Mouse (Mus musculus) cerebellum, postnatal 10 days (tissue): ENCODE measurements at regions not wholly inside any gene's neighbourhood (a gene's known extent, or its start where the extent isn't known, plus 50 kb on each side); places are given as distances from the start of the nearest gene placed in this dataset.
"Not testable (repeated sequence)": the region's sequence is repeated elsewhere in the genome, so short reads cannot be mapped to it uniquely, and the experiment has no call there.

Experiments used
- DNase-seq, 2 experiments: peaks; one replicate each; pipeline ENCODE4 v3.0.0; 2021; ENCODE audit warnings: mixed read lengths in 2 of 2

GRCm38 (mm10) chr13:12726831-12727230, 73.0 kb downstream of the Prl2c3 start:
- DNase-seq, result peak; percentile 40 to 50

DNA sequence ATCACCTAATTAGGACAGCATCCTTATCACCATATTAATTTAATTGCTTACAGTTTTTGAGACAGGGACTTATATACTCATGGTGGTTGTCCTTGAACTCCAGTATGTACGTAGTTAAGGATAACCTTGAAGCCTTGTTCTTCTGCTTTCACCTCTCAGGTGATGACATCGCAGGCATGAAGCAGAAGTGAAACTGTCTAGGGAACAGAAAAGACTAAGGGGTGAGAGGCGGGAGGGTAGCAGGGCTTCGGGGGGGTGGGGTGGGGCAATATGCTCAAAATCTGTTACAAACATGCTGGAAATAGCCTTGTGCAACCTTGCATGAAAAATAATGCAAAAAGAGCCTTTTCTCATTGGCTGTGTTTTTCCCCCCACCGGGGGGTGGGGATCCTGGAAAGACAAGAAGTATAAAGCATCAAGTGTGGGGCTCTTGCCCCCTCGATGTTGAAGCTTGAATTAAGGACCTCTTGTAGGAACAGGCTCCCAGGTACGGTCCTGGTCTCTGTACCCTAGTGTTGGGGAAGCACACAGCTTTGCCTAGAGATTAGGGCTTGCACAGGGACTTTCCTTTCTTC, 81.8 kb downstream of the Prl2c3 start:
- DNase-seq, result not testable (repeated sequence)

- no peak for DNase-seq
Observed at GRCm38 (mm10) chr13:12711471-12712273, 88.2 kb downstream of the Prl2c3 start.

DNA sequence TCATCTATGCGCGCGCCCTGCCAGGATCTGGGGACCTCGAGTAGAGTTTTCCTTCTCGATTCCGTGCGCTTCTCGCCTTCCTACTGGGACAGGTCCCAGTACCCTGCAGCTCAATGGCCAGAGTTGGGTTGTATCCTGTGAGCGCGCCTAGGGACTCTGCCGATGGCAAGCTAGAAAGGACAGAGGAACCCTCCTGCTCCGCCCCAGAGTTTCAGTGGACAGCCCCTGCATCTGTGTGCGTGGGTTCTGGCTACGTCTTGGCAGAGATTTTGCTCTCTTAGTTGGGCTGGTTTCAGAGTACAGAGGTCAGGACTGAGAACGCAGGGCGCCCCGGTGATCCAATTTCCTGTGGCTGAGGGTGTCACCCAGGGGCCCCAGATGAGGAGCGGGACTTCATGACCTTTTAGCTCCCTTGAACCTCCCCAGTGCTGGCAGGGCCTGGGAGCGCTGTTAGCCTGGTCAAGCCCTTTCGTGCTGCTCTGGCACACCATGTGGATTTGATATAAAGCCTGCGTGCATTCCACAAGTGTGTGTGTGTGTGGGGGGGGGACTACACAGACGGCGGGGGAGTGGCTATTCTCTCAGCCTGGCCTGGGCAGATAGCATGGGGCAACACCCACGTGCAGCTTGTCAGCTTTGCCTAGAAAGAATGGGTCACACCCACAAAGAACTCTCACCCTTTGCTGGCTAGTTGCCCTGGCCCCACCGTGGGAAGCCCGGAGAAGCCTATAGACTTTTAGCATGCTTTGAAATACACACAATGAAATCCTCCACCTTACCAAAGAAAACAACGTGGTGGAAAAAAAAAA, 96.9 kb downstream of the Prl2c3 start:
- DNase-seq, result peak in 1 of 2 experiments; percentile 6

DNA sequence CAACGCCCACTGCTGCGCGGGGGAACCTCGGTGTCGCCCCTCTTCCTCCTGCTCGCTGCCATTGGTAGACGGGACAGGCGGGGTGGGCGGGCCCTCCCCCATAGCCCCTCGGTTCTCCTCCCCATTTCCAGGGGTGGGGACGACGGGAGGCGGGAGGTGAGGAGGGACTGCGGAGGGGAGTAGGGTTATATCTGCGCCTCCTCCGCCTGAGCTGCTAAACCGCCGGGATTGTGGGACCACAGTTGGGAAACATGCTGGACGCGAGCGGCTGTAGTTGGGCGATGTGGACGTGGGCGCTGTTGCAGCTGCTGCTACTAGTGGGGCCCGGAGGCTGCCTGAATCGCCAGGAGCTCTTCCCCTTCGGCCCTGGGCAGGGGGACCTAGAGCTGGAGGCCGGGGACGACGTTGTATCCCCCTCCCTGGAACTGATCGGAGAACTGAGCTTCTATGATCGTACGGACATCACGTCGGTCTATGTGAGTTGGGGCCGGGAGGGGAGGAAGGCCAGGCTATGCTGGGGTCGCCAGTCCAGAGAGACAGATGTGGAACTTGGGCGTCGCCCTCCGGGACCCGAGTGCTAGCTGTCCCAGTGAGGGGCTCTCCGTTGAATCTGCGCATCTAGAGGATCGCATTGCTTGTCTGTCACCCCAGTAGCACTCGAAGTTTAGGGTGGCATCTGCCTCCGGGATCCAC, 97.6 kb downstream of the Prl2c3 start:
- peak in 1 of 2 experiments; percentile 2 for DNase-seq

- DNase-seq, result not testable (repeated sequence)
Observed at GRCm38 (mm10) chr13:12693593-12694118, 106.2 kb downstream of the Prl2c3 start.

DNA sequence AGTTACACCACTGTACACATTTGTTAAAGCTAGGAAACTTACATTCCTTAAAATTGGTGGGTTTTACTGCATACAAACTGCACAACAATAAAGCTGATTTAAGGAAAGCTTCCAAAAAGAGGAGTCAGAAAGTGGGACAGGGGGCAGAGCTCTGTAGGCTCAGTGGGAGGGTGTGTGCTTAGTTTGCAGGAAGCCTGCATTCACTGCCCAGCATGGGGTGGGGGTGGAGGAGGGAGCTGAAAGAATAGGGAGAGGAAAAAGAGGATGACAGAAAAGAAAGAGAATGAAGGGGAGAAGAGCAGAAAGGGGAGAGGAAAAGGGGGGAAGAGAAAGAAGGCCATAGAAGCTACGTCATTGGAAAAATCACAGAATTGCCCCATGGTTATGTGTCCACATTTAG, 111.1 kb downstream of the Prl2c3 start:
- DNase-seq, result peak in 1 of 2 experiments; percentile 29

DNA sequence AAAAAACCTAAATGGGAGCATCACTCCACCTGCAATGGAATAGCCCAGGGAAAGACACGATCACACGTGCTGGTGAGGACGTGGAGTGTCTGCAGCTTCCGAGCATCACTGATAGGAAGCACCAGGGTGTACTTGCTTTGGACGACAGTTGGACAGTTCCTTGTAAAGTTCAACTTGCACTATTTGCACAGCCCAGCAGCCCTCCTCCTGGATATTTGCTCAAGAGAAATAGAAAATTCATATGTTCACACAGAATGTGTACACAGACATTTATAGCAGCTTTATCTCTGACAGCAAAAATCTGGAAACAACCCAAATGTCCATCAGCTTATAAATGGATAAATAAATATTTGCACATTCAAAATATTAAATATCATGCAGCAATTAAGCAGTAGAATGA, 111.7 kb downstream of the Prl2c3 start:
- not testable (repeated sequence) for DNase-seq

DNA sequence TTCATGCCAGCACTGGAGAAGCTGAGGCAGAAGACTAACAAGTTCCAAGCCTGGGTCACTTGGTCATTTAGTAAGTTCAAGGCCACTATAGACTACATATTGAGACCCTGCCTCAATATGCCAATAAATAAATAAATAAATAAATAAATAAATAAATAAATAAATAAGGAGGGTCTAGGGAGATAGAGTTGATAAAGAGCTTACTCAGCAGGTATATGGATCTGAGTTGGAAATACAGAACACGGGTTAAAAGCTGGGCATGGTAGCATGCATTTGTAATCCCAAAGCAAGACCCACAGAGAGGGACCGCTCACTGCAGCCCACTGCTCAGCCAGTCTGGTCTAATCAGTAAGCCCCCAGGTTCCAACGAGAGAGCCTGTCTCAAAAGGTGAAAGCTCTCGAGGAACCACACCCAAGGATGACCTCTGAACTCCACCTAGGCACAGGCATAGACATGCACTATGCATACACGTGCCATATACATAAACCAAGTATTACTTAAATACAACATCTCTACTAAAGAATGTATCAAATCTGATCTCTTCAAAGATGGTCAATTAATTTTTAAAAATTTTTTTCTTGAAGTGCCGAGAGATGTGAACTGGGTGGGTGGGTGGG, 115.4 kb downstream of the Ero1lb start:
- DNase-seq, result not testable (repeated sequence)

- DNase-seq, result peak; percentile 63 to 73
Observed at GRCm38 (mm10) chr13:12680283-12680953, 114.7 kb downstream of the Ero1lb start.

GRCm38 (mm10) chr13:12677372-12677771, 111.7 kb downstream of the Ero1lb start:
- no peak for DNase-seq

DNA sequence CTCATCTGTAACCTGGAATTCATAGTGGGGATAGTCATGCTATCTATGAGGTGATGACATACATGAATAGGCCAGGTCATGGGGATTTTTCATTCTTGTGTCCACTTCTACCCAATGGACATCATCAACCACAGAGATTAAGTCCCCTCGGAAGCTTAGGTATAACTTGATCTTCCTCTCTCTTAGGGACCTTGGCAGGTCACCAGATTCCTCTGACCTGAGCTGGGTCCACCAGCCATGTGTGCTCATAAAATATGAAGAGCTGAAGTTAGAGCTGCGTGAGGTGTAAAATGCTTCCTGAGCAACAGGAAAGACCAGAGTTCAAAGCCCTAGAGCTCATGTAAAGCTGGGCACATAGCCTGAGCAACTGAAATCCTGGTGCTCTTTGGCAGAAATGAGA, 105.3 kb downstream of the Ero1lb start:
- not testable (repeated sequence) for DNase-seq

DNA sequence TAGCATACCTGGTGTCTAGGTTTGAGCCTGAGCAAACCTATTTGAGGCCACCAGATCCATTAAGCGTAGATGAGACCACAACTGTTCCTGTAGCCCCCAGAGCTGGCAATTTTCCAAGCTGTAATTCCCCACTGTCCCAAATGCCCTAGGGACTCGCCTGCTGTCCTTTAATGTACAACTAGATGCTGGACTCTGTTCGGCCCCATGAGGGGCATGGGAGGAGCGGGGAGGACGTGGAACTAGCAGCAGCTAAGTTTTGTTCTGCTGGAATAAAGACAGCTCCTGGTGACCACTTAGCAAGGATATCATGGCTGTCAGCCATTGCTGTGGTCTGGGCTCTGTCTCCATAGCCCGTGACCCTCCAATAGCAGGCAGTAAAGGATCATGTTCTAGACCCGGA, 103.1 kb downstream of the Ero1lb start:
- not testable (repeated sequence) for DNase-seq

- DNase-seq, result not testable (repeated sequence)
Observed at GRCm38 (mm10) chr13:12667727-12668665, 102.3 kb downstream of the Ero1lb start.

DNA sequence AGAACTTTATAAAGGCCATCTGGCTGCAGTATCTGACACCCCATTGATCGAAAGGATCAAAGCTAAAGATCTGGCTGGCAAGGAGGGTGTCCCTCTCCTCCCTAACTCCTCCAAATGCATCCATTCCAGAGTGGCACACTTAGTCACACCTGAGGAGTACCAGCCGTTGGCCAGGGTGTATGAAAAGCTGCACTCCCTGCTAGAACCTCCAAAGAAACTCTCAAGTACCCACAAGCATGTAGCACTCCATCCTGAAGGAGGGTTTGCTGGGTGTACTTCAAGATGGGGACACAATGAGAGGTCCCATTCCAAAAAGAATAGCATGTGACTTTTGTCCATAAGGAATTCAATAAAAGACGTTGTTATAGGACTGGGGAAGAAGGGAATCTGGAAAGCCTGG, 100.4 kb downstream of the Ero1lb start:
- DNase-seq, result not testable (repeated sequence)
